Mouse (Mus musculus) left cerebral cortex, postnatal 10 days (tissue): ENCODE results near the gene Rhbdf2. TPM values are rescaled to one million over a fixed set of nuclear protein-coding genes. Genes with fewer than 3 reads are reported as not detected.
"Not testable (repeated sequence)": the region's sequence is repeated elsewhere in the genome, so short reads cannot be mapped to it uniquely, and the experiment has no call there.

Experiments used
- DNase-seq, 2 experiments: peaks; one replicate each; pipeline ENCODE4 v3.0.0; 2021 to 2022; ENCODE audit warnings: low spot score in 2 of 2, mixed read lengths in 1 of 2; ENCODE audit errors: extremely low spot score in 1 of 2
- intact Hi-C: fragments of 180-260 bp; cut with DNase I; formaldehyde crosslinking; loops from one replicate; pipeline ENCODE4 v1.15.1; 2025
- total RNA-seq, 2 experiments: library from RNA; stranded (reverse); gene quantifications; 2 replicates each; pipeline ENCODE4 v1.2.3; 2021

Gene Rhbdf2
- 1 to 10 TPM in 1 of 2 experiments, under 1 TPM in 1; 0.95 to 1.1 TPM for total RNA-seq

DNA sequence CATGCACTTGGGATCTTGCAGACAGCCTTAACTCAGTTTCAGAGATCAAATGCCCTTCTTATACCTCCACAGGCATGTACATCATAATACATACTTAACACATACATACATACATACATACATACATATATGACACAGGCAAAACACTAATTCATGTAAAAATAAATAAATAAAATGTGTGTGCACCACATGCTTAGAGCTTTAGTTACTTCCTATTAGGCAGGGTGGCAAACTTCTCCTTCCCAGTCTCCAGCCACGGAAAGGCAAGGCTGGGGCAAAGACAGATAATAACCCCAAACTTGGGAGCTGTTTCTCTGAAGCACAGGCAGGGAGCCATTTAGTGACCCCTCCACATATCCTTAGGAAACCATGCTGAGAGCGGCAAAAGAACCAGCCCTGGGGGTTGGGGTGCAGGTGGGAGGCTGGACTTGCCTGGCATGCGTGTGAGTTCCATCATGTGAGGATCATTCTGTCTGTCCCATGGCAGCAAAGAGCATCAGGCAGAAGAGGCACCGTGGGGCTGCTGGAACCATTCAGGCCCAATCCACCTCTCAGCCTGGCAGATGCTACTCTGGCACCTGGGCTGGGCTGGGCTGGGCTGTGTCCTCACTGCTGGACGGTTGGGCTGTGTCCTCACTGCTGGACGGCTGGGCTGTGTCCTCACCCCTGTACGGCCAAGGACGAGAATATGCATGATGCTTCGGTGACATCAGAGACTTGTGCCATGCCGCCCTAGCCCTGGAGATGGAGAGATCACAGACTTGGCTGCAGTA, at the start of gene Rhbdf2:
Rhbdf2 (minus strand) TSS at position 721 of the 773 bp plus-strand sequence.
- no peak for DNase-seq
- intact Hi-C loops, result loop anchor here (5.0 to 10.0 kb wide), 2 partner anchors 39 to 132 kb away; partner anchors contain the start of genes Aanat and Prpsap1

DNA sequence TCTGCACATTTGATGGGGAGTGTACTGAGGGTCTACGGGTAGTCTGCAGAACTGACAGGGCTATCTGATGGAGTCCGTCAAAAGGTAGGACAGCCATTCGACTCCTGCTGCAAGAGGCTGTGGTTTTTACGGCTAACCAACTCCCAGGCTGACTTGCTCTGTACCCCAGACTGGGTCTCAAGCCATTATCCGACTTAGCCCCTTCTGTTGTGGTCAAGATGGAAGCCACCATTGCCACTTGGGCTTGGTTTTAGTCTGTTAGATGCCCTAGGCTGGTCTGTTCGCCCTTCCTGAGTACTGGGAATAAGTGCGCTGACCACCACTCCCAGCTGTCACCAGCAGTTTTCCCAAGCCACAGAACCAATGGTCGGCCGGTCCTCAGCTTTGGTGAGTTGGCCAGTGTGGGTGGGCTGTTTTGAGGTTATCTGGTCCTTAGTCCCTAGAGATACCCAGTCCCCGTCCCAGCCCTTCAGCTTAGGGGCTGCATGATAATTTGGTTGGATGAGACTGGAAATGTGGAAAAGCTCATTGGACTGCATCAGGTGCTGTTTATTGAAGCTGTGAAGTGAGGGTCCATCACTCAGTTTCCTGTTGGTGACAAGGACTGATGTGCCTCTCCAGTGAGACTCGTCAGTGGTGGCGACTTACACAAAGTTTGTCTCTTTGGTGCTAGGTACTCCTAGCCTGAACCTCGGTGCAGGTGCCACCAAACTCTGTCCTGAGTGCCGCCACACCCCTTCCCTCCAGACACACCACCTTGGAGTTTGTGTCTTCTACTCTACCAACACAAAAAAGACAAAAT, 49.6 kb upstream of the Rhbdf2 start:
- no peak for DNase-seq
- intact Hi-C loops, result no loop called here

DNA sequence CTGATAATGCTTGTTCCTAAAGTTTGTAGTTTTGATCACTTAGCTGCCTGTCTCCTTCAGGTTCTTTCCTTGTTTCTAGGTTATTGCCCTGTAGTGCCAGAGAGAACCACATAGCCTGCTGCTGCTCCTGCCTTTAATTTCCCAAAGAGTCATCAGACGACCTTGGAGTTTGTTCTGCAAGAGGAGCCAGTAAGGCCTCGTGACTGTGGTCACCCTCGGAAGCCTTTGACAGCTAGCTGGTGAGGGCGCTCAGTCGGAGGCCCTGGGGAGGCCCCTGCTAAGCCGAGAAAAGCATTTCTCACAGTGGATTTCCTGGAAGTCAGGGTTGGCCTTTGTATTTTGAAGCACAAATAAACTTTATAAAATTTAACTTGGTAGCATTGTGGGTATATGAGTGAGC, 48.6 kb upstream of the Rhbdf2 start:
- intact Hi-C loops, result not testable (repeated sequence)
- peak in 1 of 2 experiments; percentile 24 for DNase-seq

DNA sequence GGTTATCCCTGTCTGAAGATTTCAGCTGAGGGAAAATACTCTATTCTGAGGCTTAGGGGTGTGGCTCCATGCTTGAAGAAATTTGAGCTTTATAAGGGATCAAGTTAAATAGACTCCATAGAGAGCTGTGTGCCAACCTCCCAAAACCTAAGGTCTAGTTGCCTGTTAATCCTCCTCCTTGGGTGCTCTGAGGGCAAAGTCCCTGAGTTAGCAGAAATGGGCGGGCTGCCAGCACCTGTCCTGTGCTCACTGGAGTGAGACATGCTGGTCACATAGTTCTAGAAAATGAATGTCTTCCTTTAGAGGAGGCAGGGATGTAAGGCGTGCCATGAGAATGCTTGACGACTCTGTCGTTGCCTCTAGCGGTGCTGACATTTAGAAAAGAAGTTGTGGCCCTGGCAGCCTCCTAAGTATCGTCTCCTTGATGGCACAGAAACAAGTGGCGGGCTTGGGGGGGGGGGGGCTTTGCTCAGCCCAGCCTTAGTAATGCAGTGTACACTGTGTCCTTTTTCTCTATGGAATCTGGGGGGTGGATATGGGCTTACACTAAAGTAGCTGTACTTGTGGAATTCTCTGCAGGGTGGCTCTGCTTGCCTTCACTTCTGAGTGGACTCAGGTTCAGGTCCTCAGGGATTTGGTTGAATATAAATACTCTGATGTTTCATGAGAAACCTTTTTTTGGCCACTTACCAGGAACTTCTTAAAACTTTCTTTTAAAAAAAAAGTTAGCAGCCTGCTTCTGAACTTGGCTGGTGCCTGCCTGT, 48.0 kb upstream of the Rhbdf2 start:
- intact Hi-C loops, result no loop called here
- peak in 1 of 2 experiments; percentile 30 for DNase-seq

DNA sequence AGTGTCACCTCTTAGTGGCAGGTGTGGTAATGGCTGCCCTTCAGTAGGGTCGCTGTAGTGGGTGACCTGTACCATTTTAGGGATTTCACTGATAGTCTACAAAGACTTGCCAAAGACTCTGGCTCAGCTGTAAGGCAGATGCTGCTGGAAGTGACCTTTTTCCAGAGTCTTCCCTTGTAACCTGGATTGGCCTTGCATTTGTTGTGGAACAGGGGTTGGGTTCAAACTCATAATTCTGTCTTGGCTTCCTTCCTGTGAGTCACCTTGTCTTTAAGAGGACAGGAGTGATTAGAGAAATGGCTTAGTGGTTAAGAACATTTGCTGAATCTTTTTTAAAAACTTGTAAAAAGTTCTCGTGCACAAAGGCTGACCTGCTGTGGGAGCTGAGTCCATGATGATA, 46.6 kb upstream of the Rhbdf2 start:
- intact Hi-C loops, result no loop called here

DNA sequence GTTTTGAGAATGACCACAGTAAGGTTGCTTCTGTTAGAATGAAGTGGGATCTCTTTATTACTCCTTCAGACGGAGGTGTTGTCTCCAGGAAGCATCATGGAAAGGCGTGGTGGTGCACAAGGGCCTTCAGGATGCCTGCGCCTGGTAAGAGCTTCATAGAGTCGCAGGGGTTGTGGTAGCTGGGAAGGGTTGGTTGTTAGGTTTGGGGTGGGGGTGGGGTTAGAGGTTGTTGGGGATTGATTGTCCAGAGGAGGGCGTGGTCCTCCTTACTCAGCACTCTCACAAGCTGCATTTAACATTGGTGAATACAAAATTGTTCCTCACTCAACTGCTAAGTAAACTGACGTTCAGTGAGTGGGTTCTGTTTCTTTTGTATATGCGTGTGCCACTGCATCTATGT, 45.8 kb upstream of the Rhbdf2 start:
- DNase-seq, result no peak
- intact Hi-C loops, result no loop called here

More for the DNA sequence above, 46.6 kb upstream of the Rhbdf2 start:
- DNase-seq, result no peak

DNA sequence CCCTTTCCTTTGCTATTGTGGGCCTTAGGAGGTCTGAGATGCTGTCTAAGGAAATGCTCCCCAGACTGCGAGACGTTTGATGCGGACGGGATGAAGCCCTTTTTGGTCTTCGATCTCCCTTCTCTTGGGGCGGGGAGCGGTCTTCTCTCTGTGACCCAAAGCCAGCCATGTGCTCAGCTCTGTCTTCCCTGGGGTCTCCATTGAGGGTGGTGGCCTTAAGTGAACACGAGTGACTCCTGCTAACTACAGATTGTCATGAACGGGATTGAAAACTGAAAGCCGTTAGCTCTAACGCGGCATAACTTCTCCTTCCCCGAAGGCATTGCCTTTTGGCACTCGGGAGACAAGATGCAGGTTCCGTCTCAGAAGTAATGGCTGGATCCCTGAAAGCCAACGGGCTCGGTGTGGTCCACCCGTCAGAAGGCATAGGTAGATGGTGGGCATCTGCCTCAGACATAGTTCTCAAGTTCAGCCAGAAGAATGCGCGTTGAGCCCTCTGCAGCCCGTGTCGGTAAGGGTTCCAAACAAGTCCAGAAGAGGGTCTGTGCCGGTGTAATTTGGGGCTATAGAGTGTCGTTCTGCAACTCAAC, 45.1 kb upstream of the Rhbdf2 start:
- intact Hi-C loops, result loop anchor here (2.0 kb wide), 1 partner anchor 29 kb away; no protein-coding TSS in a partner anchor
- DNase-seq, result peak in 1 of 2 experiments; percentile 19

DNA sequence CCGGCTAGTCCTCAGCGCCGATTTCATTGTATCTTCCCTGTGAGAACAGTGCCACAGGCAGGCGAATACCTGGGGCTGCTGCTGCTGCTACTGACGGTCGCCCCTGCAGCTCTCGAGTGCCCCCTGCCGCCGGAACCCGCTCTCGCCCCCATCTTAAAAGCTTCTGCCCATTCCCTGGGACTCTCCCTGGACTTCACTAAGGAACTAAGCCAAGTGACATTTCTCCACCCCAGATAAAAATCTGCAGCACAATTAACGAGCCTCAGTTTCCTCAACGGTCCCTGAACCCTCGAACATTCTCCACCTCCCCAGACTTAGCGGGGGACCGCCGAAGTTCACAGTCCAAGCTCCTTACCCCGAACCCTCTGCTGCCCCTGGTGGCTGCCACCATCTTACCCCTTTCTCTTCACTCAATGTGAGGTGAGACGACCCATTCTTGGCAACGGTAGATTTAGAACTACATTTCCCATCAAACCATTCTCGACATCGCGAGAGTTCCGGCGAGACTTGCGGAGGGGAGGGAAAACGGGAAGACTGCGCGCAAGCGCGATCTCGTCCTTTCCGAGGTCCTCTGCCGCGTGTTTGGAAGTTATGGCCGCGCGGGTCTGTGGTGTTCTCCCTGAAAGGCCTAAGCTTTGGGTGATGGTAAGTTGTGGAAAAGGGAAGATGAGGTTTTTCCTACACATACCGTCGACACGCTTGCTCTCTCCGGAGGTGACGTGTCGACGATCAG, 44.5 kb upstream of the Rhbdf2 start:
- intact Hi-C loops, result loop anchor here (2.0 kb wide), 1 partner anchor 28 kb away; no protein-coding TSS in a partner anchor
- peak; percentile 97 for DNase-seq

DNA sequence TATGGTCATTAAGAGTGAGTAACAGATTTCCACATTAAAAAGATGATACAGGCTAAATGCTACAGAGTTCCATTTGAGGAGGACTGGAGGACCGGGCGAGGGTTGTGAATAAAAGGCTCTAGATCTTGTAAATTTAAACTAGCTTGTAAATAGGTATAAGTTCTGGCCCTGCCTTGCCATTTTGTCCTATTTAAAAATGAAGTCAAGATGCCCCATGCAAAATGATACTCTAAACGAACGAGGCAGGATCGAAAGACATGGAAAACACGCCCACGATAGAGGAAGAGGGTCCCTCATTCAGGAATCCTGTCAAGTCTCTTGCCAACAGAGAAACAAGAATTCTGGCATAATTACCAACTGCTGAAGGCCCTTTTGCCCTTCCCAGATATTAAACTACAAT, 43.6 kb upstream of the Rhbdf2 start:
- no peak for DNase-seq
- intact Hi-C loops, result loop anchor here (2.0 kb wide), 1 partner anchor 28 kb away; no protein-coding TSS in a partner anchor

DNA sequence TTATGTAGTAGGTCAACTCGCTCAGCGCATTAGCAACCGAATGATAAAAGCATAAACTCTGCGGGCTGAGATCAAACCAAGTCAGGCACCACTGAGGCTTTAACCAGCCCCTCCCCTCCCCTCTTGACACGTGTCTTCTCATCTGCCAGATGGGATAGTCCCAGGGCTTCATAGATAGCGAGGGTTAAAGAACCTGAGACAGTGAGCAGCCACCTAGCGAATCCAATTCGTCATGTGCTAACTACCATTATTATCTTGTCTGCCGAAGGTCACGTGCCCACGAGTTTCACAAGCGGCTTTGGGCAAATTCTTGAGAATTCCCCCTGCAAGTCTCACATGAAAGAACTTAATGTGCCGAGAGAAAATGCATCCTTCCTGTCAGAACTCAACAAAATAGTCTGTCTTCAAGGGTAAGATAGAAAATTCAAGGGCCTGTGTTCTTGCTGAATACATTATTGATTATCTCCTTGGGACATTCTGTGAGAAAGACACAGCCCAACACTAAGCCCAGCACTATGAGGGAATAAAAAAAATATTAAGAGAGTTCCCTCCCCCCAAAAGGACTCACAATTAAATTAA, 43.1 kb upstream of the Rhbdf2 start:
- intact Hi-C loops, result loop anchor here (2.0 kb wide), 1 partner anchor 27 kb away; no protein-coding TSS in a partner anchor
- DNase-seq, result peak in 1 of 2 experiments; percentile 13

DNA sequence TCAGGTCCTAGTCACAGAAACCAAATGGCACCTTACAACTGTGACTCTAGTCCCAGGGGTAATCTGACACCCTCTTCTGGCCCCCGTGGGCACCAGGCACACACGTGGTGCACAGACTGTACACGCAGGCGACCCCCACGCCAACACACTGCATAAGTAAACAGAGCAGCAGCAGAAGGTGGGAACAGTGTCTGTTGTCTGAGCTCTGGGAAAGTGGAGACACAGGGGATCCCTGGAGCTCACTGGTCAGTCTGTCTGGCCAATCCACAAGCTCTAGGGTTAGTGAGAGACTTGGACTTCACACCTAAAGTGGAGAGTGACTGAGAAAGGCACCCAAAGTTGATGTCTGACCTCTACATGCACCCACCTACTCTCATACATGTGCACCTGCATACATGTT, 42.5 kb upstream of the Rhbdf2 start:
- intact Hi-C loops, result no loop called here
- peak in 1 of 2 experiments; percentile 18 for DNase-seq

DNA sequence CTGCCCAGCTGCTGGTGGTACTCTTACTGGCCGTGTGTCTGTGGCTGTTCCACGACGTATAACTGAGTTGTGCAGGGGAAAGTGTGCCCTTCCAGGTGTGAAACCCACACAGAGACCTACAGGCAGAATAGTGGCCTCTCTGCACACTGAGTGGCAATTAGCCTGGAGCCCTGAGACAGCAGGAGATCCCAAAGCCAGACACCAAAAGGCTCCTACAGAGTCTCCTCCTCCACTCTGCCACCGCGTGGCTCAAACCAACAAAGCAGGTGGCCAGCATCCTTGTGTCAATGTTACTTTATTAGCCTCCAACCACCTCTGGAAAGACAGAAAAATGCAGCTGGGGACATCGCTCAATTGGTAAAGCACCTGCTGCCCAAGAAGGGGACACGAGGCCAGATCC, 42.0 kb upstream of the Rhbdf2 start:
- intact Hi-C loops, result no loop called here

DNA sequence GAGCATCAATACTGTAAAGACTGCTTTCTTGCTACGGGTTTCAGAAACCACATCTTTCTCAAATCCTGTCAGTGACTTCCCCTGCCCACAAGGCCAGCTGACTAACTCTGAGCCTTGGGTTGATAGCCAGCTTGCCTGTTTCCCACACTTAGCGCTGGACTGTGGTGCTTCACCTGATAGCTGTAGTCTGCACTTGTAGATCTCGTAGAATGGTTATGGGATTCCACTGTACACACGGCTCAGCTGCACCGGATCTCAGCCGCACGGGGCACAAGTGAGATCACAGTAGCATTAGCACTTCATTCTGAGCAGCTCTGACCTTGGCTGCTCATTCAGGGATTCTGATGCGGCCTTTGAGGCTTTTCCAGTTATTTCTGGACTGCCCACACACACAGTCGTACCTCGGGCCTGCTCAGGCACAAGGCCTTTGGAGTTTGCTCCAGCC, 41.6 kb upstream of the Rhbdf2 start:
- intact Hi-C loops, result no loop called here
- peak in 1 of 2 experiments; percentile 26 for DNase-seq

More for the DNA sequence above, 42.0 kb upstream of the Rhbdf2 start:
- peak in 1 of 2 experiments; percentile 31 for DNase-seq

DNA sequence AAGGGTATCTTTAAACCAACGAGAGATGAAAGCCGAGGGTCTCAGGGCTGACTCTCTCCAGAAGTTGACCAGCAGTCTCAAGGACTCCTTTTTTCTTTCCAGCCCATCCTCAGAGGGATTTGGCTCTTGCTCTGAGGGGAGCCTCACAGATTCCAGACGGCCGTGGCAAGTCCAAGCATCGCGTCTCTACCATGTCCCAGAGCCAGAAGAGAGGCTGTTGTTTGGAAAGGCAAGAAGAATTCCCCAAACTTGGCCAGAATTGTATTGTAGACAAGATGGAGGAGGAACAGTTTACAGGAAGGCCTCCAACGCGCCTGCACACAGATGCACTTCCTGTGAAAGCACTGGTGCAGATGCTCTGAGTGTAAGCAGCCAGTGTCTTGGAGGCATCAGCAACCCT, 41.1 kb upstream of the Rhbdf2 start:
- intact Hi-C loops, result no loop called here
- no peak for DNase-seq

DNA sequence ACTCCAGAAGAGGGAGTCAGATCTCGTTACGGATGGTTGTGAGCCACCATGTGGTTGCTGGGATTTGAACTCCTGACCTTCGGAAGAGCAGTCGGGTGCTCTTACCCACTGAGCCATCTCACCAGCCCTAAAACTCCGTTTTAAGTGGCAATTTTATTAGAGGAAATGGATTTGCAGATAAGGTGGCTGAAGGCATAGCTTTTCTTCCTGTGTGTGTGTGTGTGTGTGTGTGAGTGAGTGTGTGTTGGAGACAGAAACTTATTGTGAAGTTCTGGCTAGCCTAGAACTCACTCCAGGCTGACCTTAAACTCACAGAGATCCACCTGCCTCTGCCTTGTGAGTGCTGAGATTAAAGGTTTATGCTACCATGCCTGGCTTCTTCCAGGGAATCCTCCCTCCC, 40.2 kb upstream of the Rhbdf2 start:
- DNase-seq, intact Hi-C loops: not testable (repeated sequence)

DNA sequence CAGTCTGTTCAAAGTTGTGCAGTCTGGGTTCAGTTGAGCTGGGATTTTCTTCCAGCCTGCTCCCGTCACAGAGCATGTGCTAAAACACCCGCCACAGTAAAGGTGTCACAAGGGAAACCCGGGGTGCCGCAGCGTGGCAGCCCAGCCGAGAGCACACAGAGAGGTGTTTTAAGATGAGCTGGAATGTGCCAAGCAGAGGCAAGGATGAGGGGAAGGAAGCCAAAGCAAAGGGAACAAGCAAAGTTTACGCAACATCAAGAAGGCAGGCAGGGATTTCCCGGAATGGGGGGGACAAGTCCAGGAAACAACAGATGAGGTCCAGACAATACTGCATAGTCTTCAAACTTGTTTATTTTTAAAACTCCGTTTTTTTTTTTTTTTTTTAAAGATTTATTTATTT, 39.7 kb upstream of the Rhbdf2 start:
- DNase-seq, result no peak
- intact Hi-C loops, result no loop called here

DNA sequence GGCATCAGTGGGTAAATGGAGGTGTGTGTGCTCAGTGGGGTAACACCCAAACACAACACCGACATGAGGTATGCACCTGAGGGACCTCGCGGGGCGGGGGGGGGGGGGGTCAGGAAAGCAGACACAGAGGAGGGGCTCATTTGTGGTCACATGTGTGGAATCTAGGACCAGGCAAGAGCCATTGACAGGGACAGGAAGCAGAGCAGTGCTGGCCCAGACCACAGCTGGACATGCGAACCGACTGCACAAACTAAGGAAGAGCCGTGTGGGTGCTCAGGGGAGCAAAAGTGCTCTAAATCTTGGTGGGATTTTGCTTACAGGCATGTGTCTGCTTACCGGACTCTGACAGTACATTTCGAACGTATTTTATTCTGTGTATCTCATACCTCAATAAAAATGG, 38.5 kb upstream of the Rhbdf2 start:
- intact Hi-C loops, result no loop called here
- no peak for DNase-seq
